Mouse (Mus musculus): ENCODE results near the gene Mlxip.

Gene Mlxip

GRCm38 (mm10) chr5:123394303-123394956, at the start of gene Mlxip:
Mlxip (plus strand) TSS chr5:123394798.
- peak; percentile 99 for DNase-seq (ENCODE audit: extremely low read depth, insufficient read length, low spot score)

- DNase-seq (ENCODE audit: extremely low read depth, insufficient read length, low spot score), result peak; percentile 75
Measured at GRCm38 (mm10) chr5:123344963-123345852, 49.4 kb upstream of the Mlxip start.

GRCm38 (mm10) chr5:123345853-123346654, 48.5 kb upstream of the Mlxip start:
- peak; percentile 77 for DNase-seq (ENCODE audit: extremely low read depth, insufficient read length, low spot score)

GRCm38 (mm10) chr5:123346701-123347270, 47.8 kb upstream of the Mlxip start:
- DNase-seq (ENCODE audit: extremely low read depth, insufficient read length, low spot score), result no peak

- no peak for DNase-seq (ENCODE audit: extremely low read depth, insufficient read length, low spot score)
Measured at GRCm38 (mm10) chr5:123347985-123348384, 46.6 kb upstream of the Mlxip start.

- no peak for DNase-seq (ENCODE audit: extremely low read depth, insufficient read length, low spot score)
Measured at GRCm38 (mm10) chr5:123350386-123350785, 44.2 kb upstream of the Mlxip start.

- DNase-seq (ENCODE audit: extremely low read depth, insufficient read length, low spot score), result no peak
Measured at GRCm38 (mm10) chr5:123355918-123356317, 38.7 kb upstream of the Mlxip start.

- no peak for DNase-seq (ENCODE audit: extremely low read depth, insufficient read length, low spot score)
Measured at GRCm38 (mm10) chr5:123357253-123357652, 37.3 kb upstream of the Mlxip start.

- no peak for DNase-seq (ENCODE audit: extremely low read depth, insufficient read length, low spot score)
Measured at GRCm38 (mm10) chr5:123359431-123359830, 35.2 kb upstream of the Mlxip start.

GRCm38 (mm10) chr5:123362911-123363310, 31.7 kb upstream of the Mlxip start:
- DNase-seq (ENCODE audit: extremely low read depth, insufficient read length, low spot score), result no peak

- DNase-seq (ENCODE audit: extremely low read depth, insufficient read length, low spot score), result no peak
Measured at GRCm38 (mm10) chr5:123364302-123364971, 30.2 kb upstream of the Mlxip start.

GRCm38 (mm10) chr5:123368869-123369488, 25.6 kb upstream of the Mlxip start:
- DNase-seq (ENCODE audit: extremely low read depth, insufficient read length, low spot score), result no peak

GRCm38 (mm10) chr5:123370049-123370448, 24.5 kb upstream of the Mlxip start:
- DNase-seq (ENCODE audit: extremely low read depth, insufficient read length, low spot score), result no peak

- DNase-seq (ENCODE audit: extremely low read depth, insufficient read length, low spot score), result no peak
Measured at GRCm38 (mm10) chr5:123375262-123375661, 19.3 kb upstream of the Mlxip start.

- no peak for DNase-seq (ENCODE audit: extremely low read depth, insufficient read length, low spot score)
Measured at GRCm38 (mm10) chr5:123375793-123376452, 18.7 kb upstream of the Mlxip start.

- DNase-seq (ENCODE audit: extremely low read depth, insufficient read length, low spot score), result no peak
Measured at GRCm38 (mm10) chr5:123376569-123376968, 18.0 kb upstream of the Mlxip start.

- DNase-seq (ENCODE audit: extremely low read depth, insufficient read length, low spot score), result peak; percentile 48
Measured at GRCm38 (mm10) chr5:123377120-123377955, 17.3 kb upstream of the Mlxip start.

GRCm38 (mm10) chr5:123378712-123379111, 15.9 kb upstream of the Mlxip start:
- DNase-seq (ENCODE audit: extremely low read depth, insufficient read length, low spot score), result no peak
